Mouse (Mus musculus) forebrain, embryonic 14.5 days (tissue): ENCODE measurements around the gene Pak1. TPM values are rescaled to one million over a fixed set of nuclear protein-coding genes. Genes with fewer than 3 reads are reported as not detected.

Source experiments
- ATAC-seq: fragments of 200-750 bp; cut with Nextera tagmentation; 2 replicates; pipeline ENCODE4 v1.8.0; 2017; ENCODE audit warnings: mild to moderate bottlenecking, moderate library complexity
- DNase-seq: peaks from one replicate; pipeline ENCODE4 v3.0.0-alpha.2; 2015; ENCODE audit warnings: low spot score
- H3K27ac ChIP-seq: fragments of 300-500 bp; sonication (generic); 2 replicates; pipeline ENCODE4 v1.5.1; 2014; ENCODE audit warnings: low read depth, mild to moderate bottlenecking, control low read depth, low read length, moderate library complexity
- H3K27me3 ChIP-seq: fragments of 300-500 bp; sonication (generic); replicated peaks from 2 replicates; pipeline ENCODE4 v1.6.1; 2014; ENCODE audit warnings: low read length, control low read depth, mixed read lengths; ENCODE audit not compliant: control insufficient read depth, insufficient read depth
- H3K36me3 ChIP-seq: fragments of 300-500 bp; sonication (generic); 2 replicates; pipeline ENCODE4 v1.6.1; 2014; ENCODE audit warnings: low read length, control low read depth; ENCODE audit not compliant: control insufficient read depth, insufficient read depth
- H3K4me1 ChIP-seq: fragments of 300-500 bp; sonication (generic); 2 replicates; pipeline ENCODE4 v1.6.1; 2014; ENCODE audit warnings: antibody characterized with exemption, low read length, control low read depth; ENCODE audit not compliant: control insufficient read depth, insufficient read depth
- H3K4me2 ChIP-seq: fragments of 300-500 bp; sonication (generic); 2 replicates; pipeline ENCODE4 v1.6.1; 2014; ENCODE audit warnings: mild to moderate bottlenecking, control low read depth, low read length
- H3K4me3 ChIP-seq: fragments of 300-500 bp; sonication (generic); 2 replicates; pipeline ENCODE4 v1.5.1; 2014; ENCODE audit warnings: low read depth, low read length, control low read depth
- H3K9ac ChIP-seq: fragments of 300-500 bp; sonication (generic); 2 replicates; pipeline ENCODE4 v1.6.1; 2014; ENCODE audit warnings: mild to moderate bottlenecking, low read length, control low read depth, moderate library complexity
- H3K9me3 ChIP-seq: fragments of 300-500 bp; sonication (generic); replicated peaks from 2 replicates; pipeline ENCODE4 v1.6.1; 2016; ENCODE audit warnings: low read length, control low read depth, mixed read lengths; ENCODE audit not compliant: control insufficient read depth
- WGBS: fragments of 180-500 bp; shearing (Covaris S2); extraction: QIAGEN DNeasy Blood & Tissue Kit; methylation state at CpG from one replicate; pipeline ENCODE4 v1.1.7; 2014; 5-methylcytosine and 5-hydroxymethylcytosine counted together
- polyA plus RNA-seq: library from polyadenylated mRNA; unstranded; fragments of >200 nt; fragmentation: Nextera tagmentation; extraction: Ambion mirVana; gene quantifications from 2 replicates; pipeline ENCODE4 v1.2.1, GENCODE M21; 2014

The Pak1 gene
- polyA plus RNA-seq, 1 experiment from 2014 or later = 131 TPM

DNA sequence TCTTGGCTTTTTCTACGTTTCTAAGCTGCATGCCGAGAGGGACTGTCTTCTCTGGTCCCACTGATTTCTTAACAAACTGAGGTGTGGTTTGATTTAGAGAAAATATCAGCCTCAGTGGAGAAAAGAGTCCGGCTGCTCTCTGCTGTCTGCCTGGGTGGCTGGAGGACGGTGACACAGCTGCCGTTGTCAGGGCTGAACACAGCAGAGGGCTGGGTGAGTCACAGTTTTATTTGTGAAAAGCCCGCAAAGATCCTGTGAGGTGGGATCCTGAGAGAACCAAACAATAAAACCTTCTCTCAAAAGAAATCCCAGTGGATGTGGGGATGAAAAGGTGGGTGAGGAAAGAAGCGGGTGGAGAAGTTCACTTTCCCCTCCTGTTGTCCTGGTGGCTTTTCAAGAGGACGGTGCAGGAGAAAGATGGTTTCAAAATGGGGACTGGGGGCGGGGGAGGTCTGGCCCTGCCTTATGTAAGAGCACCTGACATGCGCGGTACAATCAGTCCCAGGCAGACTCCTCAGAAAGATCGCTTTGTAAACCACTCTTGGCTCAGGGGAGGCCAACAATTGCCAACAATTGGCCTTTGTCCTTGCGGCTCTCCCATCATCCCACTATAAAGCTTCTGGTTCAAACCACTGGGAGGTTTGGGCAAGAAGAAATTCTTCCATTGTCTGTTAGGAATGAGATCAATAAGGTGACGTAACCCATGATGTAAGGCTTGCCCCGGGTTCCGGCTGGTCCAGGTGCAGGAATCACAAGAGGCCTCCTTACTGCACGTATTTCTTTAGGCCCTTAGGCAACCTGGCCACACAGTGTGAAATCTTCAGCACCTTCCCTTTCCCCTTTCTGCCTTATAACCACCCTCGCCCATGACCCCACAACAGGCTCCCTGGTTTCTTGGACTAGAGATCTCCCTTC is 31.1 kb upstream of the Pak1 start:
- Histone ChIP-seq H3K36me3 (no peaks in the 10 kb centered on the region), H3K27me3 (no peaks in the 10 kb centered on the region), H3K9ac (peak overlapping the region; percentile 35; the same call in 1 of the 2 replicates), H3K4me3 (no peak overlapping the region), H3K4me2 (peak overlapping the region; percentile 37), H3K4me1 (peaks cover 8% of the 10 kb centered on the region), H3K27ac (0 out of 2 replicates have a peak overlapping the region, but pooled peaks have one; percentile 29), H3K9me3 (no peaks in the 10 kb centered on the region)
- DNase-seq (peak; percentile 67), ATAC-seq (peak; percentile 90)
- WGBS = 21% methylated on average over 18 of the region's 18 CpGs

DNA sequence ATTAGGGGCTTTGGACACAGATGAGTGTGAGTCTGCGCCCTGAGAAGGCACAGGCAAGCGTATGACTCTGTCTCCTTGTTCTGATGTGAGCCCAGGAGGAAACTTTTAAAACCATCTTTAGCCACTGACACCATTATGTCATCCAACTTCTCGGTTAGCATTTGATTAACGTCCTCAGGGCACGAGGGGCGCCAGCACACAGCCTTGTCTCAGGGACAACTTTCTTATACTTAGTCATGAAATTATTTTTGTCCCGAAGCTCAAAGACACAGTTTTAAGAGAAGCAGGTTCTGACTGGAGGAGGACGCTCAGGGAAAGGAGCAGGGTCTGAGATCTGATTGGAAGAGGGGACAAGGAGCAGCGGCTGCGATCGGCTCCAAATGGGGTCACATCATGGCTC is 23.8 kb upstream of the Pak1 start:
- Histone ChIP-seq H3K27ac (no peak overlapping the region), H3K4me2 (no peak overlapping the region), H3K9ac (no peak overlapping the region), H3K4me3 (no peak overlapping the region), H3K9me3 (no peaks in the 10 kb centered on the region), H3K4me1 (no peaks in the 10 kb centered on the region), H3K27me3 (no peaks in the 10 kb centered on the region), H3K36me3 (no peaks in the 10 kb centered on the region)
- 86% methylated on average over 11 of the region's 11 CpGs for WGBS
- DNase-seq (no peak), ATAC-seq (no peak)

DNA sequence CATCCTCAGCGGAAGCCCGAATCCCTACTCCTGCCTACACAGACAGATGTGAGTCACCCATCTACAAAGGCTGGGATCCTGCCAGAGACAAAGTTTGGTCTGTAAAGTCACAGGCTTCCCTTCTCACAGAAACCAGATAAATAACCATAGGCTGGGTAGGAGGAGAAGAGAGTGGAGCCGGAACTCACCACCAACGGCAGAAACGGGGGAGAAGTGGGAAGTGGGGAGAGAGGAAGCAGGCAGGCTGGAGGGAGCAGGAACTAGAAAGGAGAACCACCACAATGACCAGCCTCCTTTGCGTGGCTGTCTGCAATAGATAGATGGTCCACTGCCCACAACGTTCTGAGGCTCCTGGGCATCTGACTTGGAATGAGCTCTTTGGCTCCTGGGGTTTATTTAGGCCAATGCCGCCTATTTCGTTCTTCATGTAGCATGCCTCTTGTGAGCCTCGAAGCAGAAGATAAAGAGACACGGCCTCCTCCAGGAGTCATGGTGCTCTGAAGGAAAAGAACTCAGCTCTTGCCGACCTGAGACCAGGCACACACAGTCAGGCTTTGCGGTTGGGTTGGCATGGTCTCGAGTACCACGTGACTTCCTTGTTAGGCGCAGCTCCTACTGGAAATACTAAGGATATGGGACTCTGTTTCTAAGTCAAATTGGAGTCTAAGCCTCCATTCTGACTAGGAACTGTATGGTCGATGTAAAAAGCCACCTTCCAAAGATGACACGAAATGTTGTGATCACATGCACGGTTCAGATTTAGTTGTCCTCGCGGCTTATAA is 23.0 kb upstream of the Pak1 start:
- H3K4me3 ChIP-seq = no peak overlapping the region
- WGBS = 90% methylated on average over 21 of the region's 21 CpGs
- no peak for ATAC-seq
- no peaks in the 10 kb centered on the region for H3K36me3 ChIP-seq
- DNase-seq = no peak
- no peaks in the 10 kb centered on the region for H3K4me1 ChIP-seq
- H3K9me3 ChIP-seq = no peaks in the 10 kb centered on the region
- no peak overlapping the region for H3K4me2 ChIP-seq
- no peak overlapping the region for H3K9ac ChIP-seq
- H3K27ac ChIP-seq = no peak overlapping the region
- no peaks in the 10 kb centered on the region for H3K27me3 ChIP-seq

GRCm38 (mm10) chr7:97765963-97766347 is 22.4 kb upstream of the Pak1 start:
- Histone ChIP-seq H3K36me3 (no peaks in the 10 kb centered on the region), H3K9ac (no peak overlapping the region), H3K4me1 (no peaks in the 10 kb centered on the region), H3K27ac (no peak overlapping the region), H3K4me2 (no peak overlapping the region), H3K4me3 (no peak overlapping the region), H3K27me3 (no peaks in the 10 kb centered on the region), H3K9me3 (no peaks in the 10 kb centered on the region)
- ATAC-seq (no peak), DNase-seq (no peak)
- WGBS = 83% methylated on average over 5 of the region's 5 CpGs

DNA sequence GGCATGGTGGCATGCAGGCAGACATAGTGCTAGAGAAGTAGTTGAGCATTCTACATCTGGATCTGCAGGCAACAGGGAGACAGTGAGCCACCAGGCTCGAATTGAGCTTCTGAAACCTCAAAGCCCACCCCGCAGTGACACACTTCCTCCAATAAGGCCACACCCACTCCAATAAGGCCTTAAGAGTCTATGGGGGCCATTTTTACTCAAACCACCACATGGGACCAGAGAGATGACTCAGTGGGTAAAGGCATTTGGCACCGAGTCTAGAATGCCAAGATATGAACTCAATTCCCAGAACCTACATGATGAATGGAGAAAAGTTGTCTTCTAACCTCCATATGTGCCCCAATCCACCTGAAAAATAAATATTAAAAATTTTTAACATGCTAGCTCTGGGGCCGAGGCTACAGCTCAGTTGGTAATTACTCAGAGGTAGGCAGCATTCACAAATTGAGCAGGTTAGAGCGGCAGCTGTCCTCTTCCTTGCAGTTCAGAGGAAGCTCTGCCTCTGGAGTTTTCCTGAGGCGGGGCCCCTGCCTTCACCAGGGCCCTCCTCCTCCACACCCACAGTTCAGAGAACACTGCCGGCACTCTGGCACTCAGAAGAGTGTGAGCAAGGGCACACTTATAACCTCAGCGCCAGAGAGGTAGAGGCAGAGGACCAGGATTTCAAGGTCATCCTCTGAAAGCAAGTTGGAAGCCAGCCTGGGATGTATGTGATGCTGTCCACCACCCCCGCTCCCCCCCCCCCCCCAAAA is 21.8 kb upstream of the Pak1 start:
- no peak for ATAC-seq
- 82% methylated on average over 9 of the region's 9 CpGs for WGBS
- Histone ChIP-seq H3K4me1 (no peaks in the 10 kb centered on the region), H3K27me3 (no peaks in the 10 kb centered on the region), H3K27ac (no peak overlapping the region), H3K4me2 (no peak overlapping the region), H3K36me3 (no peaks in the 10 kb centered on the region), H3K4me3 (no peak overlapping the region), H3K9me3 (no peaks in the 10 kb centered on the region), H3K9ac (no peak overlapping the region)
- no peak for DNase-seq

DNA sequence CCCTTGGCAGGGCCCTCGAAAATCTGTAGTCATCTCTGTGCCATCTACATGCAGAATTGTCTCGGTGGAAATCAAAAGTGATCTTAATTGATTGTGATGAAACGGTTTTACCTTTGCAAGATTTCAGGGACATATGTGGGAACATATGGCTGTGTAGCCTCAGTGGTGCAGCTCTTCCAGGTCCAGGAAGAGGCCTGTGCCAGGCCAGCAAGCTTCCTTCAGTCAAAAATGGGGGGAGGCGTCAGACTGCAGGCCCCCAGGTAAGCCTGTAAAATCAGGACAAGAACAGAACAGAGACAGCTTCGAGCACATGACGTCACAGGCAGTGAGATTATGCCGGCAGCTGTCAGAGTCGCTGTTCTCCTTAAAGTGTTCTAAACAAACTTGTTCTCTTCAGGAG is 20.5 kb upstream of the Pak1 start:
- ATAC-seq (peak; percentile 34; the same call in 1 of the 2 replicates), DNase-seq (peak; percentile 27)
- no peaks in the 10 kb centered on the region for H3K36me3 ChIP-seq
- H3K4me1 ChIP-seq = no peaks in the 10 kb centered on the region
- H3K9ac ChIP-seq = no peak overlapping the region
- no peaks in the 10 kb centered on the region for H3K27me3 ChIP-seq
- WGBS = 76% methylated on average over 8 of the region's 8 CpGs
- no peaks in the 10 kb centered on the region for H3K9me3 ChIP-seq
- H3K4me3 ChIP-seq = no peak overlapping the region
- H3K27ac ChIP-seq = no peak overlapping the region
- H3K4me2 ChIP-seq = no peak overlapping the region

DNA sequence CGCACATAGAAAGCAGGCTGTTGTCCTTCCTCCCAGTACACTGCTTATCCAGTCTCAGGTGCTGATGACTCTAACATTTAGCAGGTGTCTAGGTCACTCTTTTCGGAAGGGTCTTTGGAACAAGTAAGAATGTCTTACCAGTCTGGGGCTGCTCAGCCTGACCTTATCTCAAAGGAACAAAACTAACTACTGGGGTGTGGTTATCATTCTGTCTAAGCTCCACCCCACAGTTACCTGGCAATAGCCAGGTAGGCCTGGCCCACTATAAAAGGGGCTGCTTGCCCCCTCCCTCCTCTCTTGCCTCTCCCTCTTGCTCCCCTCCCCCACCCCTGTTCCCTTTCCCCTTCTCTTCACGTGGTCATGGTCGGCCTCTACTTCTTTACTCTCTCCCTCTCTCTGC is 19.3 kb upstream of the Pak1 start:
- DNase-seq (no peak), ATAC-seq (no peak)
- no peaks in the 10 kb centered on the region for H3K27me3 ChIP-seq
- no peak overlapping the region for H3K4me3 ChIP-seq
- H3K27ac ChIP-seq = no peak overlapping the region
- H3K36me3 ChIP-seq = no peaks in the 10 kb centered on the region
- no peak overlapping the region for H3K4me2 ChIP-seq
- no peak overlapping the region for H3K9ac ChIP-seq
- H3K9me3 ChIP-seq = no peaks in the 10 kb centered on the region
- H3K4me1 ChIP-seq = no peaks in the 10 kb centered on the region
- 80% methylated on average over 4 of the region's 4 CpGs for WGBS

DNA sequence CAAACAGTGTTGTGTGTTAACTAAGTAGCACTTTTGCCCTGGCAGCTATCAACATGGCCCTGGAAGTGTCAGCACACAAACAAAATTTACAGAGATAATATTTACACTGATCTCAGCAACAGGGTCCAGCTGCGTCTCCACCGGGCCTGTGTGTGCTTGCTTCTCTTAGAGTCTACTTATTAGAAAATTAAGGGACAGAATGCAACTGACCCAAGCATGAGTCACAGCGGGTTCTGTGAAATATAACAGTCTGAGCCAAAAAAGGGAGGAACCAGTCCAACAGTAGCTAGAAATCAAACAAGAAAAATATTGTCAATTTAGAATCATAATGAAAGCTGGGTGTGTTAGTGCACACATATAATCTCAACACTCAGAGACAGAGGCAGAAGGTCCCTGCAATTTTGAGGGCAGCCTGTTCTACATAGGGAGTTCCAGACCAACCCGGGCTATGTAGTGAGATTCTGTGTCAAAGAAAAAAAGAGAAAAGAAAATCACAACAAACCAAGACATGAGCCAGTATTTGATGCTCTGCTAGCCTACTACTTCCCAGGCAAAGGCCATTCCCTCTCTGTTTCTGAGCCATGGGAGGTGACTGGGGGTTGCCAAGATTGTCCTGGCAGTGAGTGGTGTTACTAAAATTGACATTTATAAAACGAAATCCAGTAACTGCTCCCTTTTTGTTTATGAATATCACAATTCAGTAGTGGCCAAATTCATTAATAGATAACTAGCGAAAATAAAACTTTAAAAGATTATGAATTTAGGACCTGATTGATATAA is 17.3 kb upstream of the Pak1 start:
- no peaks in the 10 kb centered on the region for H3K27me3 ChIP-seq
- WGBS = 88% methylated on average over 6 of the region's 6 CpGs
- ATAC-seq (no peak), DNase-seq (no peak)
- no peaks in the 10 kb centered on the region for H3K36me3 ChIP-seq
- no peak overlapping the region for H3K9ac ChIP-seq
- no peak overlapping the region for H3K4me2 ChIP-seq
- H3K9me3 ChIP-seq = no peaks in the 10 kb centered on the region
- no peaks in the 10 kb centered on the region for H3K4me1 ChIP-seq
- H3K4me3 ChIP-seq = no peak overlapping the region
- no peak overlapping the region for H3K27ac ChIP-seq
